Mouse (Mus musculus) adrenal gland, adult 2 months (tissue): ENCODE measurements around the gene Hoxb5. TPM values are rescaled to one million over a fixed set of nuclear protein-coding genes. Genes with fewer than 3 reads are reported as not detected.
A peak's percentile ranks its signal among the peaks of the same experiment; 100 is the strongest.

Experiments
- DNase-seq: peaks from one replicate; pipeline ENCODE4 v3.0.0; 2021
- long read RNA-seq: library from polyadenylated mRNA; stranded (forward); transcript quantifications from one replicate; pipeline ENCODE4 v2.0.0, GENCODE M21; 2021
- polyA plus RNA-seq: library from polyadenylated mRNA; depleted of rRNA; stranded (reverse); fragments of >200 nt; gene quantifications from 2 replicates; pipeline ENCODE4 v1.2.3, GENCODE M21; 2012; rRNA removed
- total RNA-seq, 2 experiments: library from RNA; stranded (reverse); gene quantifications; 2 replicates each; pipeline ENCODE4 v1.2.3; 2021

Gene Hoxb5
- total RNA-seq (10 to 100 TPM; 15.2 to 31.6 TPM), polyA plus RNA-seq (43.4 and 45.6 TPM in 2 replicates)
- long read RNA-seq, transcript Hoxb5-201 (2 exons, 1,895 nt): major isoform, 6 of 6 reads
- long read RNA-seq, partial matches to known transcripts: 0 of 6 reads
- long read RNA-seq, other reads (novel, unspliced or antisense): 0 of 6 reads

DNA sequence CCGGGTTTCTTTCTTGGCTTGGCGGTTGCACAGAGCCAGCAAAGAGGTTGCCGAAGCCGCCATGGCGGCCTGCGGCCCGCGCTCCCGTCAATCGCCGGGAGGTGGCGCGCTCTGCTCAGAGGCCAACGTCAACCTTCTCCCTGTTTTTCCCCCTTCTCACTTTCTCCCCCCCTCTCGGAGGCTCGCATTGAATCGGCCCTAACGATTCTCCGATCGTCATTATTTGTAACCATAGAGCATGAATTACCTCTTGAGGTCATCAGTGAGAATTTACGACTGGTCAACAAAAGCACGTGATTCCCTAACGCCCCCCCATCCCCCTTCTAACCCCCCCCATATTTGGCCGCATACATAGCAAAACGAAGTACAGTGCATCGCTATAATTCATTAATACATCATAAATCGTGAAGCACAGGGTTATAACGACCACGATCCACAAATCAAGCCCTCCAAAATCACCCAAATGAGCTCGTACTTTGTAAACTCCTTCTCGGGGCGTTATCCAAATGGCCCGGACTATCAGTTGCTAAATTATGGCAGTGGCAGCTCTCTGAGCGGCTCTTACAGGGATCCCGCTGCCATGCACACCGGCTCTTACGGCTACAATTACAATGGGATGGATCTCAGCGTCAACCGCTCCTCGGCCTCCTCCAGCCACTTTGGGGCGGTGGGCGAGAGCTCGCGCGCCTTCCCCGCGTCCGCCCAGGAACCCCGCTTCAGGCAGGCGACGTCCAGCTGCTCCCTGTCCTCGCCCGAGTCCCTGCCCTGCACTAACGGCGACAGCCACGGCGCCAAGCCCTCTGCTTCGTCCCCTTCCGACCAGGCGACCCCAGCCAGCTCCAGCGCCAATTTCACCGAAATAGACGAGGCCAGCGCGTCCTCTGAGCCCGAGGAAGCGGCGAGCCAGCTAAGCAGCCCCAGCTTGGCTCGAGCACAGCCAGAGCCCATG lies at the start of gene Hoxb5:
Gene Hoxb5 (plus strand): TSS at position 186 of the 949 bp plus-strand sequence.
- peak; percentile 95 for DNase-seq

DNA sequence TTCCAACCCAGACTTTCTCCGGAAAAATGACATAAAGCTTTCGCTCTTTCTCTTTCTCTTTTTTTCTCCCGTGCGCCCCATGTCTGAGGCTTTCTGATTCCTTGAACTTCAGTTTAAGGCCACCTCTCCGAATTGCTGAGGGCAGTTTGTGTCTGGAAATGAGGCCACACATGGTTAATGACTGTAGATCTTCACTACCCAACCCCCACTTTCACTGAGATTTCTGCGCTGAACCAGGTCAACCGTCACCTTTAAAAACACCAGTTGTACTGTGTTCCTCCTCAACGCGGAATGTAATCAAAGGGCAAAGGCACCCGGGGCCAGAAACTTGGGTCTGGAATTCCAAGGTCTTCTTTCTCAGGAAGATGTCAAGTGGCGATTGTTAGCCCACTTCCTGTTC lies 48.9 kb upstream of the Hoxb5 start:
- DNase-seq: peak; percentile 70

DNA sequence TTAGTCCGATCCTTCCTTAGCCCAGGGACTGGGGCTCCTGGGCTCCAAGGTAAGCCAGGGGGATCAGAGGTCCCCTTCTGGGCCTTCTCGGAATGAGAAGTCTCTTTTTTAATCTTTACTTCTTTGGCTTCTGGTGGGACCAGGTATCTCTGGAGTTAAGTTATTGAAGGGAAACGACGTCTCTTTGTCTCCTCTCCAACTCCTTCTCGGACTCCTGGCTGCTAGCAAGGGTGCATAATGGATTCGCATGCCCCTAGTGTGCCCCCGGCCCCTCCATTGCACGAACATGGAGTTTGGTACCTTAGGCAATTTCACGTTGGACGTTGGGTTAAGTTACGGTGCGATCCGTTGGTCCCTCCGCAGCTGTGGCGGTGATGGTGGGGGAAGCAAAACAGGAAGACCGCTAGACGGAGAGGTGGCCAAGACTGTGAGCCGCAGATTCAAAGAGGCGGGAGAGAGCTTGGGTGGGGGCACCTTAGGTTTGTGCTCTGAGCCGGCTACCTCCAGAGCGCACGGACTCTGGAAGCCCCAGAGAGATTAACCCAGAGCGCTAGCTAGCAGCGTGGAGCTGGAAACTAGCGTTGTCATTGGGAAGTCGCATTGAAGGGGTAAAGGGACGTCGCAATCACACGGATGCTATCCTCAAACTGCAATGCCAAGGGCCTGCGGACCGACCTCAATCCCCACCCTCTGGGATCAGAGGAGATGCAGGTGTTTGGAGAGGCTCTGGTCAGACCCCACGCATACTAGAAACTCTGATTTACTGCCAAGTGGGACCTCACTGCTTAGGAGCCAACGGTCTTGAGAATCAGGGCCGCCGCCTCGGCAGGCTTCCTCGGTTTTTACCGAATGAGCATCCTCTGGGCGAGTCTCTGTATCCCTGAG lies 47.8 kb upstream of the Hoxb5 start:
- peak; percentile 67 for DNase-seq

DNA sequence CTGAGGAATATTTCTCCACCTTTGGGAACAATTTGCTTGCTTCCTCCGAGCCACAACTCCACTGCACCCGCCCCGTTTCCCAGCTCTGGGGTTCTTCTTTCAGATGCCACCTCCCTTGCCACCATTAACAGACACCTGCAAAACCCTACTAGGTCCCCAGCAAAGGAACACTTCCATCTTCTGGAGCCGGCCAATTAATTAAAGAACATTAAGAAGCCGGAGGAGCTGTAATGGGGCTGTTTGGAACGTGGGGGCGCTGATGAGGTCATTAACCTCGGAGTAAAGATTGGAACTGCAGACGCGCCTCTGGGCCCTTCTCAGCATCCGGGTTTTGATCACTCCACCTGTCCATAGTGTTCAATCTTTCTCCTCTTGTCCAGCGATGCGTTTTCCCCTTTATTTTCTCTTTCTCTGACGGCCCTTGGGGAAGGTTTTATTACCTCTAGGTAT lies 47.1 kb upstream of the Hoxb5 start:
- peak; percentile 63 for DNase-seq

DNA sequence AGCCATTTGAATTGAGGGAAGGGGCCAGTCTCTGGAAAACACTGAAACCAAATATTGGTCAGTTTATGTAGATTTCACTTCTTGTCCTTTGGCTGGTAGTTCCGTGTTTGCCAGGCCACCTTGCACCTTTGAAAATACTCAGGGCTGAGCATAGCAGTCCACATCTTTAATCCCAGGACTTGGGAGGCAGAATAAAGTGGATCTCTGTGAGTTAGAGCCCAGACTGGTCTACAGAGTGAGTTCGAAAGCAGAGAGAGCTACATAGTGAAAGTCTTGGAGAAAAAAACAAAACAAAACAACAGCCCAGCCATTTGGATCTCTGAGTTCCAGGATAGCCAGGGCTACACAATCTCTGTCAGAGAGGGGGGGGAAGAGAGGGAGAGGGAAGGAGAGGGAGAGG lies 46.0 kb upstream of the Hoxb5 start:
- peak; percentile 31 for DNase-seq

DNA sequence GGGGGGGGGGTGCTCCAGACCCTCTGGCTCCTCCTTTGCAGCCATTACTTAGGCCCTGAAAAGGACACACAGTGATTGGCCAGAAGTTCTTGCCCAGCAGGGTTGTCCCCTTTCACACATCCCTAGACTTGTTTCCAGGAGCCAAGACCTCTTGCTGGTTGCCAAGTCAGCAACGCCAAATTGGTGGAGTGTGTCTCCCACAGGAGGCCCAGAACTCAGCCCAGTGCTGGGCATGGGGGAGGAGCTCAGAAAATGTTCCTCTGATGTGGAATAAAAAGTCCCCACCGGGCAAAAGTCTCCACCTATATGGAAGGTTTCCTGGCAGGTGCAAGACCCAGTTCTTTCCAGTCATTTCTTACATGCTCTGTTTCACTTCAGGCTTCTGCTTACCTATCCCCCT lies 44.1 kb upstream of the Hoxb5 start:
- peak; percentile 46 for DNase-seq

DNA sequence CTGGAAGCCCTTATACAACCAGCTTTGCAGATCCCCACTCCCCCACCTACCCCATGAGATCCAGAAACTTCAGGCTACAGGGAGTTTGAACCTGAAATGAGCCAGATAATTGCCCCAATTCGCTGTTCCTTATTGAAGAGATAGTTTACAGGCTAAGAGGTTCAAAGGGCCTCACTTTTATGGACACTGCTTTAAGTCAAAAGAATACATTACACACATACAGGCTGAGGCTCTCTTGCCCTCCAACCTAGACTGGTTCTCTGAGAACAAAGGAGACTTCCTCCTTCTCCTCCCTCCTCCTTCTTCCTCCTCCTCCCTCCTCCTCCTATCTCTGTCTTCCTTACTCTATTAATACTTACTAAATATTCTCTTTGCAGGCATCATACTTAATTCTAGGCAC lies 43.6 kb upstream of the Hoxb5 start:
- DNase-seq: peak; percentile 18

DNA sequence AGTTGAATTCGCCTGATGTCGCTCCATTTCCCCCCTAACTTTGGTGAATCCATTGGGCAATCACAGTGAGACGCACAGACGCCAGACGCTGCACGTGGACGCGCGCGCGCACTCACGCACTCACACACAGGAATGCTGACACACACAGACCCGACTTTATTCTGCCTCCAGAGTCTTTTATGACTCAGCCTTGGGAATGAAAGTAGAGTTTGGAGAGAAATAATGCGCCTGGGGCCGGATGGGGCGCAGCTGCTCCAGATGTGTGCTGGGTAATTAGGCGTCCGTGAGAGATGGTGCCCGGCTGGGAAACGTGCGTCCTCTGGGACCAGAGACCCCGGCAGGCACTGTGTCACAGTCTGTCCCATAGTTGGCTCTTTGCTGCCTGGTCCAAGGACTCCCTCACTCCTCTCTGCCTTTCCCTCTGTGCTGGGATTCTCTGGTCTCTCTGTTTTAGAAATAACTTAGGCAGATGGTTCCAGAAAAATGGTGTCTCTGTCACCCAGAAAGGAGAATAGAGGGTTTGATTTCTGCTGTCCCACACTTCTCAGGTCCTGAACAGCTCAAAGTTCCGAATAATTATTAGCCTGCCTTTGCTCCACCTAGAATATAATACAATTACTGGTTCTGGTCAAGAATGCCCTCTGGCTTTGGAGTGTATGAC lies 42.7 kb upstream of the Hoxb5 start:
- peak; percentile 93 for DNase-seq

DNA sequence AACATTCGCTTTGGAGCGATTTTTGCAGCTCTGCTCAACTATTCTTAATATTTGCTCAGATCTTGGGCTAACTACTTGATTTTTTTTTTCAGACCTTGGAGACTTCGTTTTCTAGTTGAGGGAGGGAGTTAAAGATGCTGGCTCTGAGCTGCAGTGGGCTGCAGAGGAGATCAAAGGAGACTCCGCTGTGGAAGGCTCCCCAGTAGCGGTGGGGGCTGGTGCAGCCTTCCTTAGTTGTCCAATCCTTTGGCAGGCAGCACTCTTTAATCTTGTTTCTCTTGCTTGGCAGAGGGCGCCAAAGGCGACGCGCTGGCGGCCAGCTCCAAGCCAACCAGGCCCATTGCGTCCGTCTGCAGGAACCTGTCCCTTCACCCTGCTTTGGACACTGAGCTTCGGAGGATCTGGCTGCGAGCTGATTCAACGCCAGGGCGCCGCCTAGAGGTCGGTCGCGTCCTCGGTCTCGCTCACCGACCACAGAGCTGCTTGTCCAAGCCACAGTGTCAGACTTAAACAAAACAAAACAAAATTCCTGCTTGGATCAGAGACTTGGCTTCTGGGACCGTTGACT lies 41.7 kb upstream of the Hoxb5 start:
- DNase-seq: peak; percentile 94

DNA sequence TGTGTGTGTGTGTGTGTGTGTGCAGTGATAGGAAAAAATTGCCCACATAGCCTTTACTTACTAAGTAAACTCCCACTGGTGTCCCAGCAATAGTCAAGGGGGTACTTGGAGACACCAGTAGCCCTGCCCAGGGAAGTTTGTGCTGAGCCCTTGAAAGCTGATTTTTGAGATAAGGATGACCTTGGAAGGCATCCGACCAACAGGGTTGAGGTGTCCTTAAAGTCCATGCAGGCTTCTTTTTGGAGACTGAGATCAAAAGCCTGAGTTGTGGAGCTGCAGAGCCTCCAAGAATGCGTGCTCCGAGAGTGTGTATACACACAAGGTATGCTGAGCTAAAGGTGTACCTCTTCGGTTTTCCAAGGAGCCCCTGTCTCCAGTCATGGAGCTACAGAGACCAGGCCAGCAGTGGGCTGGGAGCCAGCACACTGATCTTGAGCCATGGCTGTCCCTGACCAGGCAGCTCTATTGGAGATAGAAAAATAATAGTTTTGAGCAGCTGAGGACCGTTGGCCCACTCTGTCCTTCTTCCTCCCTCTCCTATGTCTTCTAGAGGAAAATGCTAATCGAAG lies 40.8 kb upstream of the Hoxb5 start:
- peak; percentile 82 for DNase-seq

DNA sequence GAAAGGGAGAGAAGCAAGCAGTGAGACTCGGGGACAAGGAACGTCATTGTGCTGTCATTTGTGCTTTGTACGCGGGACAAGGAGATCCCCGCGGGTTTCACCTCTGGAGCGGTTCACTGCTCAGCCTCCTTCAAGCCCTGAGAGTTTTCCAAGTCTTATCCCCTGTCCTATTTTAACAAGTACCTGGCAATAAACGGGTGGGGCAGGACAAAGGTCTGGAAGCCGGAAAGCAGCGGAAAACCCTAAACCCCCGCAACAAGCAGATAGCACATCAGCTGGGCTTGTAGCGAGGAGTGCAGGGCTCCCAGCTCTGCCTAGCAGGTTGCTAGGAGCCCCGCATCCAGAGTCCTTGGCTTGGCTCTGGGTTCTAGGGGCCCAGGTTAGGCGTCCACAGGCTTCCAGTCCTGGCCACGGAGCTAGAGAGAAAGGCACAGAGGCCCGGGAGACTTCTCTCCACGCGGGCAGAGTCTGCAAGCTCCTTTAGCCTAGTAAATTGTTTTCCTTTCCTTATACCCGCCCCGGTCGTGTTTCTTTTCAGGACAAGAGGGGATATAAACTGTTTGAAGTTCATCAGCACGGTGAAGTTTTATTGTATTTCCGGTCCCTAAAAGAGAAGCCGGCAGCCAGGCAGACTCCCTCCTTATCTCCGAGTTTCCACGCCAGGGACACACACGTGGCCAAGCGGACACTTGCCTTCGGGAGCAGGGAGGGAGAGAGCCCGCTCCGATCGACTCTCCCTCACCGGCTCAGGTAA lies 39.3 kb upstream of the Hoxb5 start:
- peak; percentile 63 for DNase-seq

DNA sequence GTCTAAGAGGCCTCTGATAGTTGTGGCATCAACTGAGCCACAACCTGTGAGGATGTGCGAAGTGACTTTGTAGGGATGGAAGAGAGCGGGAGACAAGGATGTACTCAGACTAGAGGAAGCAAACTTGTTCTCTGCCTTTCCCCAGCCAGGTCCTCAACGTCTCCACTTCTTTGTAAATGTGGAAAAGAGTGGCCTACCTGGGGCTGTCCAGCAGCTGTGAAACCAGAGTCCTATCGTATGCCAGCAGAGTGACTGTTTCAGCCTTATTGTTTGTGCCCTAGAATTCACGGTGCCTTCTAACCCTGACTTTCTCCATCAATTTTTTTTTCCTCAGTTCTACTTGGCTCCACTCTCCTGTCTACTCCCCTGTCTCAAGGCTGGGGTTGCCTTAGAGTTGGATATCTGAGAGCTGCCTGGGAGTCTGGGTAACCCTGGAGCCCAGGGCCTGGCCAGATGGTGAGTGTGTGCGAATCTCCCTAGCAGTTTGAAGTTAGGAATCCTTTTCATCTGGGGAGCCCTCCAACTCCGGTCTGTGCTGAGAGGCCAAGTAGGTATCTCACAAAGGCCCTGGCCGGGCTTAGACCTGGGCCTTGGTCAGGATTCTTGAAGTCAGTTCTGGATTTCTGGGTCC lies 38.6 kb upstream of the Hoxb5 start:
- peak; percentile 51 for DNase-seq

DNA sequence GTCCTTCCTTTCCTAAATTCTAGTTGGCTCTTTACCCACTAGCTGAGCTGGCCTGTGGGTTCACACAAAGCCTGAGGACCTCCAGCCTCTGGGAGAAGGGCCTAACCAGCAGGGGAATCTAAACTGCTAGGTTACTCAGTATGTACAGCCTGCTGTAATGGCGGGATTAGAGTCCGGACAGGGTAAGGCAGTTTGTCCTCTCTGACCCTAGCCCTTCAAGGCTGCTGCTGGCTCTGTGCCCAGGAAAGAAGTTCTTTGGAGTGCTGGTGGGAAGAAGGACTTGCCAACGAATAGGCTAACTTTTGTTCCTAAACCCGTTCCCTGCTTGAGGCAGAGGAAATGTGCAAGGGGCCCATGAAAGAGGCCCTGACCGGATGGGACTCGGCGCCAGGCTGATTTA lies 37.2 kb upstream of the Hoxb5 start:
- DNase-seq: peak; percentile 87

DNA sequence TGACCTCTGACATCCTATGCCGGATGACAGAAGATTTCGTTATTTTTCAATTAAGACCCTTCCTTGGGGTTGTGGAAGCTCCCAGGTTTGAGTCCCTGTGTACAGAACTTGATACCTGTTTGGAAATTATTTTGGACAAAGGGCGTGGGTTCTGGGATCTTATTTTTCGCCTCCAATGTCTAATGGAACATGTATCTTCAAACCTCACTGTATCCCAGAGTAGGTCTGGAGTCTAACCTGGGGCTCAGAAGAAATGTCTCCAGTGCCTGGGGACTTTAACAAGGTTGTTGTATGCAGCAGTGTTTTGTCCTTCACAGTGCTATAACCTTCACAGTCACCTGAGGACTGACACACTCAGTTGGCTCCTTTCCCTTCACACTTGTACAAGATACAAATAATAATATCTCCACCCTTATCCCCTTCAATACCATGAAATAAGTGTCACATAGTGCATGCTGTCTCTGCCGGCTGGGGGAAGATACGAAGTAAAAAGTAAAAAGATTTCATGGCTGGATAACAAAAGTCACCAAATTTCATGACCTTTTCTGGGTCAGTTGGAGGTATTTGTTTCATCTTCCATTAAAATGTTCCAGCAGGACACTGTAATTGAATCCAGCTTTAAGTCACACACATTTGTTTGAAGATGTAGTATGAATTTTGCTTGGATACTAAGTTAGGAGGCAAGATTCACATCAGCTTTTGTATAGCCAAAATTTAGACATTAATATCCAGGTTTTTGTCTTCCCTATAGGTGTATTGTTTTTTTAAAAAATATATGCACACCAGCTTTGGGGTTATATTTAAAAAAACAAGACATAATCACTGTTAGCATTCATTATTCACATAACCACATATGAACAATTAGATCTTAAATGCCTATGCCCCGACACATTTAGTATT lies 35.9 kb upstream of the Hoxb5 start:
- DNase-seq: no peak

DNA sequence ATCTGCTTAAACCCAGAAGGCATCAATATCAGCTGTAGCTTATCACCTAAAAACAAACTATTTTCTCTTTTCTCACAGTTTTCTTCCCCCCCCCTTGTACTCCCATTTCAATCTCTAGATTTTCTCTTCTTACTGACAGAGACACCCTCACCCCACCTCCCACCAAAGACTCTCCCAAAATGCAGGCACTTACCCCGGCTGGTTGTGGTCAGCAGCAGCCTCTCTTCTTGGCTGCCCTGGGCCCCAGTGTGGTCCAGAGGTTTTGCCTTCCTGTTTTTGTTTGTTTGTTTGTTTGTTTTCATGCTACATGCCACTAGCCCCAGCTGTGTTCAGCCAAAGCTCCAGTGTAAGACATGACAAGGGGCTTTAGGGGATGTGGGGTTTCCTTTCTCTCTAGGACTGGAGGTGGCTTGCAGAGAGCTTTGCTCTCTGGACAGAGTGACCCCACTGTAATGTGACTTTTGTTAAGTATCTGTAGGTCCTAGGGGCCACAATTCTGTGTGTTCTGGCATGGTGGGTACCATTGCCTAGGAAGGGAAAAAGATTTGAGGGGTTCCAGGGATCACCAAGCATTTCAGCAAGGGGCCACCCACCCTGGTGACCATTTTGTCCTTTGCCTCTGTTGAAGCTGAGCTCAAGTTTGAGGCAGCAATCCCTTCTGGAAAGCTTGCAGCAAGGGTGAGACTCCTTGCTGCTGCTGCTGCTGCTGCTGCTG lies 34.9 kb upstream of the Hoxb5 start:
- DNase-seq: no peak

DNA sequence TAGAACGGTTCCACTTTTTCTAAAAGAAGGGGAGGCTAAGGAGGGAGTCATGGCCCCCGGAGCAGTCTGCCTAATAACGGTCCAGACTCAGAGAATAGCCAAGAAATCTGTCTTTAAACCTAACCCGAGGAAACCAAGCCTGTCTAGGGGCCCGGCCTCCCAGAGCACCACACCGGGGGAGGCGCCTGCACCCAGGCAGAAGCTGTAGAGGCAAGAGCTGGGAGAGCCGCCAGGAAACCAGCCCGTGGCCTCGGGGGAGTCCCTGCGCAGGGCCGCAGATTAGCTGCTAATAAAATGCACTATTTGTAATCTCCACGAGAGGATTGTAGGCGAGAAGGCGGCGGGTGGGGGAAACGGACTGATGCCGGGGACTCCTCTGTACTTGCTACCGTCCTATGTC lies 33.3 kb upstream of the Hoxb5 start:
- DNase-seq: peak; percentile 94

DNA sequence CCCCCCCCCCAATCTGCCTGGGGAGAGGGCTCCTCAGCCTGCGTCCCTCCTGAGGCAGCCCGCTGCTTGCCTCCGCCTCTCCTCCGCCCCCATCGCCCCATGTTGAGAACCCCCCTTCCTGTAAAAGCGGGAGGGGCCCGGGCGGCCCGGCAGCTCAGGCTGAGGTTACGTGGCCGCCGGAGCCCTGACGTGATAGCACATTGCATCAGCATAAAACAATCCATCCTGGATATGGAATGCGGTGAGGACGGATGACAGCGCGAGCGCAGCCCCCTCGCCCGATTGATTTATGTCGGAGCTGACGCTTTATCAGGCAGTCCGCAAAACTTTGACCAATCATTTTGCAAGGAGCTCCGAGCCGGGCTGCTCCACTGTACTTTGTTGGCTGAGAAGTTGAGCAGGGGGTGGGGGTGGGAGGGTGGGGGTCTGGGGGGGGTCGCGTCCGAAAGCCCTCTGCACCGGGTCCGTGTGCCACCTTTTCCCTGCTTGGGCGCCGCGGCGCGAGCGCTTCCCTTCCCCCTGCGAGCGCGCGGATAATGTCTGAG lies 32.1 kb upstream of the Hoxb5 start, which contains the start of gene Hoxb9:
Gene Hoxb9 (plus strand): TSS at position 462 of the 545 bp plus-strand sequence.
- peak; percentile 96 for DNase-seq
